Mouse (Mus musculus): ENCODE data around the gene Arhgef7. TPM values are rescaled to one million over a fixed set of nuclear protein-coding genes. Genes with fewer than 3 reads are reported as not detected.
A peak's percentile ranks its signal among the peaks of the same experiment; 100 is the strongest.
"Not testable (repeated sequence)": the region's sequence is repeated elsewhere in the genome, so short reads cannot be mapped to it uniquely, and the experiment has no call there.

Gene Arhgef7
- polyA plus RNA-seq, 1 experiment from 2014 or later = 87.6 TPM

DNA sequence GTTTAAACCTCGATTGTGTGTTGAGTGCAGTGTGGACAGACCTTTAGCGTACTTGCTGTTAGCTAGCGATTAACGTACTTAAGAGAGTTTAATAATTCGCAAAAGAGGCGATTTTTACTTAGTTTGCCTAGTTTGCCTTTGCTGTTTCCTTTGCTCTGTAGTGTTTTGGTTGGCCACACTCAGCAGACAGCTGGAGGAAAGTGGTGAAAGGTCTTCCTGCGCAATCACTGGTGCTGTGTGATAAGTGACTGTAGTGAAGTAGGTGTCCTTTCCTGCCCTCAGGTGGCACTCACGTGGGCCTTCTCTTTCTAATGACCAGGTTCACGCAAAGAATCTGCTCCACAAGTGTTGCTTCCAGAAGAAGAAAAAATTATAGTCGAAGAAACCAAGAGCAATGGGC, 103.7 kb downstream of the Arhgef7 start:
- Histone ChIP-seq H3K9me3 (no peaks in the 10 kb centered on the region), H3K27me3 (replicated peaks) (no peaks in the 10 kb centered on the region), H3K4me3 (no peak overlapping the region), H3K4me1 (peaks cover 29% of the 10 kb centered on the region), H3K27ac (peak overlapping the region; percentile 66; the same call in 1 of the 2 replicates), H3K36me3 (replicated peaks) (peaks cover 32% of the 10 kb centered on the region), H3K9ac (no peak overlapping the region), H3K4me2 (no peak overlapping the region)
- WGBS = 89% methylated on average over 10 of the region's 10 CpGs
- ATAC-seq (replicated peaks) = no peak

DNA sequence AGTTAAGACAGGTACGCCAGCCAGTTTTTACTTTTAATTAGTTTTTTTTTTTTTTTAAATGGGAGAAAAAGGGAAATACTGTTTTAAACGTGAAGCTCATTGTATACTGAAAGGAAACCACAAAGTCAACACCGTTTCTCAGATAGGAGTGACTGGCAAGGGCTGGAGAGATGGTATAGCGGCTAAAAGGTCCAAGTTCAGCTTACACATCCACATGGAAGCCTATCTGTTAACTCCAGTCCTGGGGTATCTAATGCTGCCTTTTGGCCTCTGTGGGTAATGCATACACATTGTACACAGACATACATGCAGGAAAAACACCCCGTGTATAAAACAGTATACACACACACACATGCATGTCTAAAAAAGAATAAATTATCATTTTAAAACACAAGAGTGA, 104.4 kb downstream of the Arhgef7 start:
- no peak for ATAC-seq (replicated peaks)
- H3K4me3 ChIP-seq = no peak overlapping the region
- no peaks in the 10 kb centered on the region for H3K27me3 ChIP-seq (replicated peaks)
- no peak overlapping the region for H3K9ac ChIP-seq
- no peak overlapping the region for H3K4me2 ChIP-seq
- H3K27ac ChIP-seq = no peak overlapping the region
- peaks cover 29% of the 10 kb centered on the region for H3K4me1 ChIP-seq
- H3K9me3 ChIP-seq = no peaks in the 10 kb centered on the region
- 87% methylated on average over 5 of the region's 5 CpGs for WGBS
- H3K36me3 ChIP-seq (replicated peaks) = peaks cover 29% of the 10 kb centered on the region

- no peak overlapping the region for H3K4me2 ChIP-seq
- peaks cover 29% of the 10 kb centered on the region for H3K36me3 ChIP-seq (replicated peaks)
- no peak overlapping the region for H3K9ac ChIP-seq
- no peaks in the 10 kb centered on the region for H3K27me3 ChIP-seq (replicated peaks)
- 92% methylated on average over 4 of the region's 4 CpGs for WGBS
- H3K4me1 ChIP-seq = peaks cover 25% of the 10 kb centered on the region
- H3K9me3 ChIP-seq = no peaks in the 10 kb centered on the region
- no peak for ATAC-seq (replicated peaks)
- H3K4me3 ChIP-seq = no peak overlapping the region
- H3K27ac ChIP-seq = no peak overlapping the region
Measured at GRCm38 (mm10) chr8:11833157-11833556, 105.6 kb downstream of the Arhgef7 start.

DNA sequence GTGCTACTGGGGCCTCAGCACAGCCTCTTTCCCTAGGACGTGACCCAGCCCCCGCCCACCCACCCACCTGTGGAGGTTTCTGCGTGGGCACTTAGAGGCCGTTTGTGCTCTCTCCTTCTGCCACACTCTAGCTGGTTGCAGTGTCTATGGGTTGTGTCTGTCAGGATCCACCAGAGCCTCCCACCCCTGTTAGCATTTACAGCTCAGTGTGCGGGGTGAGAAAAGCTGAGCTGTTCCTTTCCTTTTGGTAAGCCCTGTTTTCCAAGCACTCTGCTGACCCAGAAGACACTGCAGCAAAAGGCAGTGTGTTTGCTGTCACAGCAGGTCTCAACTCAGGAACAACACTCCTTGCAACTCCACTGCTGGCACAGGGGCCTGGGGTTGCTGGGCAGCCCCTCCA, 106.7 kb downstream of the Arhgef7 start:
- peaks cover 24% of the 10 kb centered on the region for H3K4me1 ChIP-seq
- peaks cover 29% of the 10 kb centered on the region for H3K36me3 ChIP-seq (replicated peaks)
- H3K9me3 ChIP-seq = no peaks in the 10 kb centered on the region
- H3K27me3 ChIP-seq (replicated peaks) = no peaks in the 10 kb centered on the region
- no peak overlapping the region for H3K4me2 ChIP-seq
- H3K4me3 ChIP-seq = no peak overlapping the region
- H3K27ac ChIP-seq = no peak overlapping the region
- ATAC-seq (replicated peaks) = no peak
- no peak overlapping the region for H3K9ac ChIP-seq
- 94% methylated on average over 5 of the region's 5 CpGs for WGBS

GRCm38 (mm10) chr8:11834691-11835090, 107.2 kb downstream of the Arhgef7 start:
- no peaks in the 10 kb centered on the region for H3K9me3 ChIP-seq
- H3K9ac ChIP-seq = no peak overlapping the region
- ATAC-seq (replicated peaks) = no peak
- H3K4me1 ChIP-seq = peaks cover 20% of the 10 kb centered on the region
- no peak overlapping the region for H3K4me2 ChIP-seq
- no peaks in the 10 kb centered on the region for H3K27me3 ChIP-seq (replicated peaks)
- H3K27ac ChIP-seq = no peak overlapping the region
- no peak overlapping the region for H3K4me3 ChIP-seq
- 92% methylated on average over 16 of the region's 16 CpGs for WGBS
- H3K36me3 ChIP-seq (replicated peaks) = peaks cover 29% of the 10 kb centered on the region

GRCm38 (mm10) chr8:11840174-11840573, 112.7 kb downstream of the Arhgef7 start, which contains the start of gene Tex29:
Gene Tex29, plus strand, starts transcription at chr8:11840474.
- 91% methylated on average over 5 of the region's 5 CpGs for WGBS
- peaks cover 29% of the 10 kb centered on the region for H3K4me1 ChIP-seq
- no peaks in the 10 kb centered on the region for H3K27me3 ChIP-seq (replicated peaks)
- H3K9me3 ChIP-seq = no peaks in the 10 kb centered on the region
- H3K36me3 ChIP-seq (replicated peaks) = 0 out of 2 replicates have a peak, but pooled peaks cover under 1% of the 10 kb centered on the region
- no peak within 1 kb of the TSS for H3K4me2 ChIP-seq
- H3K4me3 ChIP-seq = no peak within 1 kb of the TSS
- ATAC-seq (replicated peaks) = no peak
- no peak within 1 kb of the TSS for H3K9ac ChIP-seq
- H3K27ac ChIP-seq = no peak within 1 kb of the TSS; the same call in 1 of the 2 replicates

- Histone ChIP-seq H3K9me3 (no peaks in the 10 kb centered on the region), H3K4me1 (peaks cover 29% of the 10 kb centered on the region), H3K27me3 (replicated peaks) (no peaks in the 10 kb centered on the region), H3K27ac (peak overlapping the region; percentile 41), H3K9ac (no peak overlapping the region), H3K4me2 (no peak overlapping the region), H3K4me3 (no peak overlapping the region), H3K36me3 (replicated peaks) (no peaks in the 10 kb centered on the region)
- 0 out of 2 replicates have a peak, but pooled peaks have one; percentile 7 for ATAC-seq (replicated peaks)
- 20% methylated on average over 8 of the region's 8 CpGs for WGBS
Measured at GRCm38 (mm10) chr8:11841571-11841970, 114.0 kb downstream of the Arhgef7 start.

- ATAC-seq (replicated peaks) = no peak
- Histone ChIP-seq H3K9ac (no peak overlapping the region), H3K27me3 (replicated peaks) (no peaks in the 10 kb centered on the region), H3K9me3 (no peaks in the 10 kb centered on the region), H3K36me3 (replicated peaks) (no peaks in the 10 kb centered on the region), H3K4me3 (no peak overlapping the region), H3K4me1 (peaks cover 29% of the 10 kb centered on the region), H3K4me2 (no peak overlapping the region), H3K27ac (no peak overlapping the region)
- WGBS = 87% methylated on average over 8 of the region's 8 CpGs
Measured at GRCm38 (mm10) chr8:11842757-11843156, 115.2 kb downstream of the Arhgef7 start.

DNA sequence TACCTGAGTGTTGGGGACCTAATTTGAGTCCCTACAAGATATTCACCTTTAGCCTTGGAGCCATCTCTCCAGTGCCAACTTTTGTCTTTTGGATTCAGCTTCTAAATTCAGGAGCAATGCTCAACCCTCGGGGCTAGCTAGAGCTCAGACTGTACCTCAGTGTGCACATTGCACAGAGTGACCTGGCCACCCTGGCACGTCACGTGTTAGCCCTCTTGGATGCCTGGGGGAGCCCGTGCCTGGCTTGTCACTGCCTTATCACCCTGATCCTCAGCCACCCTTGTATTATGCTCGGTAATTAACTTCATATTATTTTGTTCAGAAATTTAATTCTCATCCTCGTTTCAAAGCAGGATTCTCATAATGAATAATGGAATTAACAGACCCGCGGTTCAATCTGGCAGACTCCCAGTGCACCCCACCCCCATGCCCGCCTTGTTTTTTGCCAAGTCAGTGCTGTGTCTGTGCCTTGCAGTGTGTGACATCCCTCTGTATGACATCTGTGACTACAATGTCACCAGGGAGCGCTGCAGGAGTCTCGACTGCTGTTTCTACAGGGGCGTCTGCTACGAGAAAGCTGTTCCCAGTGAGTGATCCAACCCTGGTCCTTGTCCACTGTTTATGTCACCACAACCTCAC, 116.3 kb downstream of the Arhgef7 start:
- peaks cover 29% of the 10 kb centered on the region for H3K4me1 ChIP-seq
- H3K27ac ChIP-seq = no peak overlapping the region
- no peak overlapping the region for H3K4me2 ChIP-seq
- no peaks in the 10 kb centered on the region for H3K36me3 ChIP-seq (replicated peaks)
- H3K9ac ChIP-seq = no peak overlapping the region
- 56% methylated on average over 13 of the region's 13 CpGs for WGBS
- H3K4me3 ChIP-seq = no peak overlapping the region
- no peaks in the 10 kb centered on the region for H3K27me3 ChIP-seq (replicated peaks)
- peak; percentile 53 for ATAC-seq (replicated peaks)
- H3K9me3 ChIP-seq = no peaks in the 10 kb centered on the region

DNA sequence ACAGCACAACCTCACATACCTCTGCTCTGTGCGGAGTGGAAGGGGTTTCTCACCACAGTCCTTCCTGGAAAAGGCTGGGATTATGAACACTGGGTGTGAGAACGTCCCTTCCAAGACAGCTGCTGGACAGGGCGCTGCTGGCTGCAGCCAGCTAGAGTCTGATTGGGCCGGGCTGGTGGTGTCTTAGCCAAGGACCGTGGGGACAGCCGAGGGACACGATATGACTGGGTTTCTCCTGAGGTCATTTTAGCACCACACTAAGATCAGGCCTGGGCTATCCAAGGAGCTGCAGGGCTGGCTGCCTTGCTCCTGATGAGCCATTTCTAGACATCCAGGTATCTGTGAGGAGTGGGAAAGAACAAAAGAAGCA, 116.8 kb downstream of the Arhgef7 start:
- no peak overlapping the region for H3K27ac ChIP-seq
- peak; percentile 12 for ATAC-seq (replicated peaks)
- WGBS = 86% methylated on average over 7 of the region's 7 CpGs
- no peak overlapping the region for H3K4me3 ChIP-seq
- no peak overlapping the region for H3K9ac ChIP-seq
- no peak overlapping the region for H3K4me2 ChIP-seq
- H3K36me3 ChIP-seq (replicated peaks) = no peaks in the 10 kb centered on the region
- H3K4me1 ChIP-seq = peaks cover 29% of the 10 kb centered on the region
- no peaks in the 10 kb centered on the region for H3K9me3 ChIP-seq
- H3K27me3 ChIP-seq (replicated peaks) = no peaks in the 10 kb centered on the region

DNA sequence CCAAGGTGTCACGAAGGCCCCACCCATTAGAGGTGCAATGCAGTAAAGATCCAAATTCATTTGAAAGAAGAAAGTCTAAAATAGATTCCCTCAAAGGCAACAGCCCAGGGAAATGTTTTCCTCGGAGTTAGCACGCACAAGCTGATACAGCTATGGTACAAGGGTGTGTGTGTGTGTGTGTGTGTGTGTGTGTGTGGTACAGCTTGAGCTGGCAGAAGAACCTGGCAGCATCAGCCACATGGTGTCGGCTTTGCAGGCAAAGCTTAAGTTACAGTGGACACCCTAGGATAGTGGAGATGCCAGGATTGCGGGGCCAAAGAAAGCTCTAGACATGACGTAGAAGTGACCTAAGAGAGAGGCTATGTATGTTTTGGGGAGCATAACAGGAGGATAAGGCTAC, 119.3 kb downstream of the Arhgef7 start:
- no peaks in the 10 kb centered on the region for H3K27me3 ChIP-seq (replicated peaks)
- no peak overlapping the region for H3K4me2 ChIP-seq
- ATAC-seq (replicated peaks) = no peak
- no peak overlapping the region for H3K4me3 ChIP-seq
- H3K27ac ChIP-seq = no peak overlapping the region
- no peaks in the 10 kb centered on the region for H3K9me3 ChIP-seq
- H3K36me3 ChIP-seq (replicated peaks) = no peaks in the 10 kb centered on the region
- H3K9ac ChIP-seq = no peak overlapping the region
- peaks cover 16% of the 10 kb centered on the region for H3K4me1 ChIP-seq
- 95% methylated on average over 6 of the region's 6 CpGs for WGBS

- ATAC-seq (replicated peaks) = no peak
- no peaks in the 10 kb centered on the region for H3K27me3 ChIP-seq (replicated peaks)
- no peak overlapping the region for H3K4me2 ChIP-seq
- H3K27ac ChIP-seq = no peak overlapping the region
- no peaks in the 10 kb centered on the region for H3K36me3 ChIP-seq (replicated peaks)
- no peaks in the 10 kb centered on the region for H3K9me3 ChIP-seq
- no peak overlapping the region for H3K9ac ChIP-seq
- no peaks in the 10 kb centered on the region for H3K4me1 ChIP-seq
- no peak overlapping the region for H3K4me3 ChIP-seq
Measured at GRCm38 (mm10) chr8:11867832-11868231, 140.3 kb downstream of the Arhgef7 start.

DNA sequence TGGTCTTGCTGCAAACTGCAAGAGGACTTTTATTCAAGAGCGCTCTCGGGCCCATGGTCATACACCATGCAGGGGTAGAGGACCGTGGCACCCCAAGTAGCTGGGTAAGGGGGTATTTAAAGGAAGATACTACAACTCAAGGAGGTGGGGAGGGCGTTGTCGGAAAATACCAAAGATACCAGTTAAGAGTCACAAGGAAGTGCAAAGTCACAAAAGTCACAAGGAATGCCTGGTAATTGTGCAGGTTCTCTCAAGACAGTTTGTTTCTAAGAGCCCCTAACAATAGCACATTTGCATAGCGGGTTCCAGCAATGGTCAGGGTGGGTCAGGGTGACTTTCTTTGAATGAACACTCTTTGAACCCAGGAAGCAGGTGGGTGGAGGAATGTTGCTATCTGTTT, 146.7 kb downstream of the Arhgef7 start:
- H3K27ac ChIP-seq; H3K9ac ChIP-seq; H3K9me3 ChIP-seq; H3K4me1 ChIP-seq; H3K36me3 ChIP-seq (replicated peaks); H3K4me2 ChIP-seq; H3K4me3 ChIP-seq; ATAC-seq (replicated peaks); H3K27me3 ChIP-seq (replicated peaks): not testable (repeated sequence)
- WGBS = 97% methylated on average over 6 of the region's 6 CpGs
